9 mouse cellular contexts compared by ENCODE assay signal in genomic region chr6:73368836-73369141, GRCm38 (mm10).
A peak's percentile ranks its signal among the peaks of the same experiment; 100 is the strongest.
DNase-seq lines count a peak whose midpoint lies in the region; ATAC-seq and TF ChIP-seq lines count a peak whose summit lies in the region.
"Had no signal": no experiment of that assay in that cellular context is flagged by ENCODE, and none has a peak within 500 bp of the region (broad histone marks: within the 10 kb centered on the region; RNA-seq: fewer than 3 reads in every experiment).

No protein-coding gene starts in this region.

- no peaks in the 10 kb centered on the region for H3K36me3 ChIP-seq in heart, embryonic 12.5 days
- H3K36me3 ChIP-seq in lung, embryonic 16.5 days (ENCODE audit: control insufficient read depth, insufficient read depth, low read length) = no peaks in the 10 kb centered on the region
- no peaks in the 10 kb centered on the region for H3K36me3 ChIP-seq in limb, embryonic 10.5 days
- no peaks in the 10 kb centered on the region for H3K36me3 ChIP-seq in stomach, postnatal 0 days (ENCODE audit: control insufficient read depth, insufficient read depth, low read length)
- no peaks in the 10 kb centered on the region for H3K36me3 ChIP-seq in thymus, adult 2 months (ENCODE audit: control insufficient read depth, insufficient read depth, low read length)

- DNase-seq in heart, postnatal 25 days (ENCODE audit: low spot score) = no peak
- no peak for DNase-seq in lung, postnatal 10 days
- DNase-seq in limb, embryonic 10.5 days (ENCODE audit: low spot score) = no peak
- no peak for DNase-seq in stomach, postnatal 0 days (ENCODE audit: low spot score)
- DNase-seq in adrenal gland, adult 18-20 months (ENCODE audit: low spot score in 2 of 2) = no peak
- no peak for DNase-seq in thymus, adult 2 months
- DNase-seq: adrenal gland, postnatal 14 days had no signal

- no peak overlapping the region; the same call in 1 of the 2 replicates for H3K9ac ChIP-seq in heart, embryonic 12.5 days
- no peak overlapping the region for H3K9ac ChIP-seq in lung, embryonic 16.5 days (ENCODE audit: low read length)
- no peak overlapping the region for H3K9ac ChIP-seq in stomach, postnatal 0 days (ENCODE audit: low read length)

- H3K9me3 ChIP-seq in heart, embryonic 12.5 days (replicated peaks) = no peaks in the 10 kb centered on the region
- H3K9me3 ChIP-seq in lung, embryonic 16.5 days (ENCODE audit: control insufficient read depth, low read length) = no peaks in the 10 kb centered on the region
- no peaks in the 10 kb centered on the region for H3K9me3 ChIP-seq in limb, embryonic 10.5 days (replicated peaks)
- H3K9me3 ChIP-seq in stomach, postnatal 0 days (ENCODE audit: control insufficient read depth, low read length) = no peaks in the 10 kb centered on the region

- peak overlapping the region; percentile 11 for H3K4me3 ChIP-seq in heart, embryonic 12.5 days
- peak overlapping the region; percentile 26 for H3K4me3 ChIP-seq in lung, embryonic 16.5 days (ENCODE audit: low read length)
- H3K4me3 ChIP-seq in limb, embryonic 10.5 days = peak overlapping the region; percentile 31; the same call in 1 of the 2 replicates
- no peak overlapping the region for H3K4me3 ChIP-seq in stomach, postnatal 0 days (ENCODE audit: low read depth, low read length)
- no peak overlapping the region for H3K4me3 ChIP-seq in thymus, adult 2 months (ENCODE audit: control insufficient read depth, insufficient read depth, low read length)

- intact Hi-C loops in heart, postnatal 25 days (cut with DNase I) = no loop called here

- no peak overlapping the region for H3K27ac ChIP-seq in heart, embryonic 12.5 days (ENCODE audit: poor library complexity, severe bottlenecking)
- no peak overlapping the region for H3K27ac ChIP-seq in lung, embryonic 16.5 days (ENCODE audit: low read length)
- H3K27ac ChIP-seq in limb, embryonic 10.5 days = no peak overlapping the region
- no peak overlapping the region for H3K27ac ChIP-seq in stomach, postnatal 0 days (replicated peaks)
- H3K27ac ChIP-seq in thymus, adult 2 months (ENCODE audit: control insufficient read depth, insufficient read depth, low read length) = no peak overlapping the region

- TF ChIP-seq POLR2A in thymus, adult 2 months (IDR thresholded peaks at IDR 0.05; ENCODE audit: control insufficient read depth, extremely low read depth, insufficient read depth, low read length, poor library complexity) = no peak

- no peak for TF ChIP-seq EP300 in stomach, postnatal 0 days (optimal IDR thresholded peaks at IDR 0.05)

- 0 out of 2 replicates have a peak, but pooled peaks cover 20% of the 10 kb centered on the region for H3K27me3 ChIP-seq in heart, embryonic 12.5 days (replicated peaks)
- H3K27me3 ChIP-seq in lung, embryonic 16.5 days (ENCODE audit: control insufficient read depth, insufficient read depth, low read depth, low read length) = peaks cover 7% of the 10 kb centered on the region
- peaks cover 20% of the 10 kb centered on the region for H3K27me3 ChIP-seq in limb, embryonic 10.5 days (ENCODE audit: low read depth, poor library complexity, severe bottlenecking)
- H3K27me3 ChIP-seq in stomach, postnatal 0 days (ENCODE audit: control insufficient read depth, insufficient read depth, low read length) = no peaks in the 10 kb centered on the region
- no peaks in the 10 kb centered on the region for H3K27me3 ChIP-seq in thymus, adult 2 months (ENCODE audit: control insufficient read depth, insufficient read depth, low read length)

- no peak for ATAC-seq in heart, embryonic 12.5 days (ENCODE audit: insufficient number of reproducible peaks, low FRiP score)
- ATAC-seq in lung, embryonic 16.5 days (ENCODE audit: low read depth) = no peak
- no peak for ATAC-seq in stomach, postnatal 0 days (ENCODE audit: low FRiP score, low TSS enrichment)

- H3K4me1 ChIP-seq in heart, embryonic 12.5 days (replicated peaks) = no peaks in the 10 kb centered on the region
- H3K4me1 ChIP-seq in lung, embryonic 16.5 days (replicated peaks; ENCODE audit: control insufficient read depth, insufficient read depth, low read length) = peaks cover 6% of the 10 kb centered on the region
- peaks cover 7% of the 10 kb centered on the region; the same call in 1 of the 2 replicates for H3K4me1 ChIP-seq in limb, embryonic 10.5 days
- H3K4me1 ChIP-seq in stomach, postnatal 0 days (replicated peaks; ENCODE audit: control insufficient read depth, insufficient read depth) = no peaks in the 10 kb centered on the region
- no peaks in the 10 kb centered on the region for H3K4me1 ChIP-seq in thymus, adult 2 months (replicated peaks; ENCODE audit: control insufficient read depth, insufficient read depth, low read length)

- peak overlapping the region; percentile 59 for H3K4me2 ChIP-seq in heart, embryonic 12.5 days
- peak overlapping the region; percentile 48 for H3K4me2 ChIP-seq in lung, embryonic 16.5 days (ENCODE audit: low read depth, low read length)
- H3K4me2 ChIP-seq in stomach, postnatal 0 days (replicated peaks; ENCODE audit: low read depth) = peak overlapping the region; percentile 26; the same call in 1 of the 2 replicates

- no peak for TF ChIP-seq CTCF in stomach, postnatal 0 days (IDR thresholded peaks at IDR 0.05; ENCODE audit: low read depth)
- no peak for TF ChIP-seq CTCF in thymus, adult 2 months (IDR thresholded peaks at IDR 0.05; ENCODE audit: borderline replicate concordance, control insufficient read depth, extremely low read depth, insufficient read depth, low read length, poor library complexity)

- 22% methylated on average over 6 of the region's 6 CpGs for WGBS in heart, embryonic 12.5 days
- 12% methylated on average over 6 of the region's 6 CpGs for WGBS in lung, embryonic 16.5 days
- 27% methylated on average over 6 of the region's 6 CpGs for WGBS in limb, embryonic 10.5 days
- WGBS in stomach, postnatal 0 days = 14% methylated on average over 6 of the region's 6 CpGs
- 34% methylated on average over 6 of the region's 6 CpGs for WGBS in thymus, adult 2 months

Comparison
In these comparisons a context has a peak if more than half of its experiments do, and no peak if none do; other contexts are left out.
1. H3K4me3 ChIP-seq: peak in heart, embryonic 12.5 days (single experiment), lung, embryonic 16.5 days (single experiment) and limb, embryonic 10.5 days (single experiment); none in stomach, postnatal 0 days (single experiment) and thymus, adult 2 months (single experiment).
2. Peak in every context shown above with its lines, with median percentiles within 50 percentile points of each other: H3K4me2 ChIP-seq.